Mouse (Mus musculus) myocyte (in vitro differentiated cells): ENCODE results near the gene Panx1.

Source experiments
- CEBPB ChIP-seq: IDR thresholded peaks from 2 replicates; pipeline ENCODE4 v1.6.1; 2011; ENCODE audit warnings: mild to moderate bottlenecking, moderate library complexity; ENCODE audit not compliant: poor library complexity, insufficient read depth, severe bottlenecking
- E2F4 ChIP-seq: IDR thresholded peaks from one replicate; pipeline ENCODE4 v1.6.1; 2011; ENCODE audit warnings: mild to moderate bottlenecking, control low read depth, moderate library complexity; ENCODE audit not compliant: insufficient read depth
- MAX ChIP-seq: IDR thresholded peaks from one replicate; pipeline ENCODE4 v1.6.1; 2011; ENCODE audit warnings: low read depth, mild to moderate bottlenecking, control low read depth
- MYOD1 ChIP-seq, 3 experiments: IDR thresholded peaks; one replicate each; pipeline ENCODE4 v1.6.1; 2011; ENCODE audit warnings: control low read depth in 2 of 3, low read depth in 2 of 3, mild to moderate bottlenecking in 2 of 3, moderate library complexity in 1 of 3; ENCODE audit not compliant: insufficient read length in 2 of 3, control insufficient read depth in 1 of 3
- MYOG ChIP-seq, 3 experiments: IDR thresholded peaks; one replicate each; pipeline ENCODE4 v1.6.1; 2011; ENCODE audit warnings: control low read depth in 2 of 3, low read depth in 2 of 3, mild to moderate bottlenecking in 2 of 3; ENCODE audit not compliant: insufficient read length in 2 of 3, control insufficient read depth in 1 of 3, insufficient read depth in 1 of 3
- POLR2A ChIP-seq: IDR thresholded peaks from one replicate; pipeline ENCODE4 v1.6.1; 2011; ENCODE audit warnings: low read depth, mild to moderate bottlenecking, control low read depth, moderate library complexity; ENCODE audit not compliant: insufficient read length
- POLR2AphosphoS2 ChIP-seq: IDR thresholded peaks from one replicate; pipeline ENCODE4 v1.6.1; 2011; ENCODE audit warnings: low read depth, control low read depth; ENCODE audit not compliant: insufficient read length
- REST ChIP-seq: IDR thresholded peaks from one replicate; pipeline ENCODE4 v1.6.1; 2011; ENCODE audit warnings: mild to moderate bottlenecking, control low read depth, moderate library complexity; ENCODE audit not compliant: insufficient read depth, insufficient read length
- TCF12 ChIP-seq: IDR thresholded peaks from one replicate; pipeline ENCODE4 v1.6.1; 2011; ENCODE audit warnings: mild to moderate bottlenecking, control low read depth; ENCODE audit not compliant: poor library complexity, insufficient read depth, severe bottlenecking
- USF1 ChIP-seq: IDR thresholded peaks from one replicate; pipeline ENCODE4 v1.6.1; 2011; ENCODE audit warnings: low read depth, mild to moderate bottlenecking, control low read depth, moderate library complexity

DNA sequence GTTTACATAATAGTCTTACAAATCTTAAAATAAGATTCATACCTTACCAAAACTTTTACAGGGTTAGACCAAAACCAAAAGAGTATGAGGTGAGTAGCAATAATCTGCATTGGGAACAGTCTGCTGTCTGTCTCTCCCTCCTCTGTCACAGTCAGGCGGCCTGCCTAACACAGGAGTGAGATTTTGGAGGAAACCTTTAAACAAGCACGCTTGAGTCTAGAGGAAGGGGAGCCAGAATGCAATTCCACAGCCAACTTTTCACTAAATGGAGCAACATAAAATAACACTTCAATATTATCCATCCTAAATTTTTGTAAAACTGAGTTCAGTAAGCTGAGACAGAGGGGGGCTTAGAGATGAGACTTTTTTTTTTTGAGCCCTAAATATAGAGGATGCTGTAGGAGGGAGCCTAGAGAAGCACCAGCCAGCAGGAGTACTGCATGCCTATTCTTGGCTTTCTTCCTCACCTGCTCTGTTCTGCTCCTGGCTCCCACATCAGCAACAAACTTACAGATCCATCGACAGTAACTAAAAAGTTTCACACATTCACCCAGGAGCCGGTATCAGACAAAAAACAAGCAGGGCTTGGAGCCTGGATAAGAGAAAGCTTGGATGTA lies 63.6 kb downstream of the Panx1 start:
- no peak for TF ChIP-seq POLR2A
- no peak for TF ChIP-seq REST
- TF ChIP-seq USF1 = no peak
- no peak for TF ChIP-seq TCF12
- TF ChIP-seq MYOD1 (IDR thresholded peaks at IDR 0.05; ENCODE audit: control insufficient read depth in 1 of 3, insufficient read length in 2 of 3, low read depth in 2 of 3) = no peak
- TF ChIP-seq MAX = no peak
- no peak for TF ChIP-seq E2F4
- no peak for TF ChIP-seq POLR2AphosphoS2
- TF ChIP-seq CEBPB = no peak
- no peak for TF ChIP-seq MYOG (IDR thresholded peaks at IDR 0.05; ENCODE audit: control insufficient read depth in 1 of 3, insufficient read depth in 1 of 3, insufficient read length in 2 of 3, low read depth in 2 of 3)
